Mouse (Mus musculus): ENCODE data around the gene Sec22b. TPM values are rescaled to one million over a fixed set of nuclear protein-coding genes. Genes with fewer than 3 reads are reported as not detected.
A peak's percentile ranks its signal among the peaks of the same experiment; 100 is the strongest.

Sec22b gene
- 60.8 and 67.3 TPM in 2 replicates for polyA plus RNA-seq (2015; fragmentation: Nextera tagmentation; extraction: Ambion mirVana)

DNA sequence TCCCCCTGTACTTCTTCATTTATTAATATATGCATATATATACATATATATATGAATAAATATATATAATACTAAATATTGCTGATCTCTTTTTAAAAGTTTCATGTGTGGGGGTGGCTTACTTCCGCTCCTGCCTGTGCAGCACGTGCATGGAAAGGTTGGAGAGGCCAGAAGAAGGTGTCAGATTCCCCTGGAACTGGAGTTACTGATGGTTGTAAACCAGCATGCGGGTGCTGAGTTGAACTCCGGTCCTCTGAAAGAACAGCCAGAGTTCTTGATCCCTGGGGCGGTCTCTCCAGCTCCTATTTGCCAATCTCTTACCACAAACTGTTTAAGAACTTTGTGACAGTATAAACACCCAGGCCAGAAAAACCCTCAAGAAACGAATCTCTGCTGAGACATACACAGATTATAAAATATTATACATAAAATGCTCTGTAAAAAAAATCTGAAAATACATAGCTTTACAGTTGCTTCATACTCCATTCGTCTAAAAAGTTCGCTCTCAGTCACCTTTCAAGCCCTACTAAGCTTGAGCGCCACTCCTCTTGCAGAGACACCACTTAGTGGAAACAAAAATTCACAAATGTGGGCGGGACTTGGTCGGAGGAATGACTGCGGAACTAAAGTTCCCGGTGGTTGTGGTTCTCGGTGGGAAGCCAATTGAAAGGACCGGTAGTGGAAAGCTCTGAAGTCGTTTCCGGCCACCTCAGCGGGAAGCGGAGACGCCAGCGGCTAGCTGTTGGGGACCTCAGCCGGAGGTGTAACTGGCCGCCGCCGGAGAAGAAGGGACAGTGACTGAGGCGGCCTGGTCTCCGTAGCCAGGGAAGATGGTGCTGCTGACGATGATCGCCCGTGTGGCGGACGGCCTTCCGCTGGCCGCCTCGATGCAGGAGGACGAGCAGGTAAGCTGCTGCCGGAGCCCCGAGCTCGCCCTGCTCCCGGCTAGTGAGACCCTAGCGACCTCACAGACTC lies at the start of gene Sec22b:
TSS of gene Sec22b (plus strand) at position 675 of the 975 bp plus-strand sequence.
- peak within 1 kb of the TSS; percentile 86 for H3K4me2 ChIP-seq
- H3K9ac ChIP-seq = peak within 1 kb of the TSS; percentile 93
- peak; percentile 74 for DNase-seq
- H3K36me3 ChIP-seq = no peaks in the 10 kb centered on the region
- H3K27me3 ChIP-seq = no peaks in the 10 kb centered on the region
- peaks cover 26% of the 10 kb centered on the region for H3K4me1 ChIP-seq (replicated peaks)
- H3K27ac ChIP-seq = peak within 1 kb of the TSS; percentile 61
- 5% methylated on average over 41 of the region's 41 CpGs for WGBS (ENCODE audit: insufficient replicate concordance)
- peak; percentile 88 for ATAC-seq (ENCODE audit: low read depth)
- peak within 1 kb of the TSS; percentile 90 for H3K4me3 ChIP-seq (replicated peaks)
- no peaks in the 10 kb centered on the region for H3K9me3 ChIP-seq (replicated peaks)

DNA sequence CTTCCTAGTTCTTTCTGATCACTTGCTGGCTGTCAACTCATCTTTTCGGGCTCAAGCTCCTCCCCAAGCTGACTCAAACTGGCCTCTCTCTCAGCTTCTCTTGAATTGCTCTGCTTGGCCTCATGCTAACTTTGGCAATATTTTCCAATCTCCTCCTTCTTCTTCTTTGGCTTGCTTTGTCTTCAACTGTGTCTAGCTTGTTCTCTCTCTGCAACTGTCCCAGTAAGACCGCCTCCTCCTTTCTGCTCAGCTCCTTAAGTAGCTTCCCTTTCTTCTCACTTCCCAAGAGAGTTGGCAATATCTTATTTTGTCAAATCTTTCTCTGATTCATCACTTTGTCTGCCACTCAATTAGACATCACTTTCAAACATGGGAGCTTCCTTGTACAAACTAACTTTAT lies 49.2 kb upstream of the Sec22b start:
- Histone ChIP-seq H3K36me3 (no peaks in the 10 kb centered on the region), H3K4me3 (replicated peaks) (no peak overlapping the region), H3K9me3 (replicated peaks) (no peaks in the 10 kb centered on the region), H3K4me2 (no peak overlapping the region), H3K9ac (no peak overlapping the region), H3K27me3 (no peaks in the 10 kb centered on the region), H3K4me1 (replicated peaks) (no peaks in the 10 kb centered on the region), H3K27ac (no peak overlapping the region)
- 68% methylated on average over 2 of the region's 2 CpGs for WGBS (ENCODE audit: insufficient replicate concordance)
- ATAC-seq (ENCODE audit: low read depth) = no peak
- no peak for DNase-seq

DNA sequence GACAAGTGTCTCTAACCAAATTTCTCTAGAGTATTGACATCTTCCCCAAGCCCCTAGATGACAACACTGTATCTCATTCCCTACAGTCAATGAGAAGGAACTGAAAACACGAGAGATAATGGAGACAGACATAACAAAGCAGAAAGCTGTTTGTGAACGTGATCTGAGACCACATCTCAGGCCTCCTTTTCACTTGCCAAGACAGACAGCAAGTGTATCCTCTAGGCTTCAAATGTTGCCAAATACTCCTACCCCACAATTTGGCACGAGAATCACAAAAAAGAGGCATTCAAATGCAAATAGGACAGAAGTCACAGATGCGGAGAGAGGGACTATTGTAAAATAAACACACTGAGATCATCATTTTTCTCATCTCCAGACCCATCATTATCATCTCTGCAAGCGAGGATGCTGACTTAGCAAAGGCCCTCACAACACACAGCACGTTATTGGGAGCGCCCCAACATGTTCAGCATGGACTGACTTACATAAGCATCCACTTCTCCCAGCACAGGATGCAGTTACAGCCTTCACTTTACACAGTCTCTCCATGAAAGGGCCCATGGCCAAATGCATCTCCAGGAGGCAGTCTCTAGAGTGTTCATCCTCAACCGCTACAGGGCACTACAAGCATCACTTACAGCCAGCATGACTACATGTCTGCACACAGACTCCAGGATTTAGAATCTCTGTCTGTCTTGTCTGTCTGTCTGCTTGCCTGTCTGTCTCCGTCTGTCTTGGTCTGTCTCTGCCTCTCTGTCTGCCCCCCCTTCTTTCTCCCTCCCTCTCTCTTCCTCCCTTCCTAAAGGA lies 46.2 kb upstream of the Sec22b start:
- Histone ChIP-seq H3K36me3 (no peaks in the 10 kb centered on the region), H3K4me2 (no peak overlapping the region), H3K27me3 (no peaks in the 10 kb centered on the region), H3K9me3 (replicated peaks) (no peaks in the 10 kb centered on the region), H3K4me1 (replicated peaks) (no peaks in the 10 kb centered on the region), H3K27ac (no peak overlapping the region), H3K9ac (no peak overlapping the region), H3K4me3 (replicated peaks) (no peak overlapping the region)
- DNase-seq (no peak), ATAC-seq (ENCODE audit: low read depth) (no peak)
- WGBS (ENCODE audit: insufficient replicate concordance) = 60% methylated on average over 9 of the region's 9 CpGs

DNA sequence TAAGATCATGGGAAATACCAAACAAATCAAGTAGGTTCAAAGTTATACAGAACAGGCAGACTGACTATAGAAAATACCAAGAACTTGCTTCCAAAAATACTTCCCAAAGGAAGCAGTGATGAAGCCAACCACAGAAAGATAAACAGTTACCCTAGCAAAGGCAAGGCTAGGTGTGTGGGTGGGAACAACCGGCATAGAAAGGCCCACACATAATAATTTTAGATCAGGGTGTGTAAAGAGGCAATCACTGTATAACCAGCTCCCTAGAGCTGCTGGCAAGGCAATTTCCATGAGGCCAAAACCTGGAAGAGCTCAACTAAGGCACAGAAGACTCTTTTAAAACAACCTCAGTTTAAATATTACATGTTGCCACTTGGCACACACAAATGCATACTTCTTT lies 41.6 kb upstream of the Sec22b start:
- no peak for DNase-seq
- Histone ChIP-seq H3K9ac (no peak overlapping the region), H3K4me3 (replicated peaks) (no peak overlapping the region), H3K9me3 (replicated peaks) (no peaks in the 10 kb centered on the region), H3K4me2 (no peak overlapping the region), H3K27ac (no peak overlapping the region), H3K36me3 (no peaks in the 10 kb centered on the region), H3K4me1 (replicated peaks) (no peaks in the 10 kb centered on the region), H3K27me3 (no peaks in the 10 kb centered on the region)
- 51% methylated on average over 1 of the region's 1 CpGs for WGBS (ENCODE audit: insufficient replicate concordance)
- no peak for ATAC-seq (ENCODE audit: low read depth)

DNA sequence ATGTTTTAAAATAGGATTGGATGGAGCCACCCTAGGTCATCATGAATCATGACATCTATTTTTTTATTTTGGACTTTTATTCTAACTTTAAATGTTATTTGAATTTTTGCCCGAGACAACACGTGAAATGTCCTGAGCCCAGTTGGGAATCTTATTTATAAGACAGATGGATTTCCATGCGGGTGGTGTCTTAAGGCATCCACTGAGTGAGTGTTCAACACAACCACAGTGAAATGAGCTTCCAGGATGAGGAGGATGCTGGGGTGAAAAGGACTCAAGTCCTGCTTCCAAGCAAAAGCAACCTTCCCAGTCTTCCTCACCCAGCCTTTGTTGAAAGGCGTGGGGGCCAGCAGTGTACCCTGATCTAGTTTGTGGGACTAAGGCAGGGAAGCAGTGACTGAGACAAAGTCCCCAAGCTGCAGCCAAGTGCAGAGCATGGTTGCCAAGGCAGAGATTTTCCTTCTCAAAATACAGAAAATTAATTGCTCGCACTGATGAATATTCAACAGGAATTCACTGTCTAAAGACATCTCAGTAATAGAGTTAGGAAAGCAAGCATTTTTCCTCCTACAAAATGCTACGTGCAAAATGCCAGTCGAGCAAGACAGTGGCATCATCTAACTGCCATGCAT lies 40.1 kb upstream of the Sec22b start:
- ATAC-seq (ENCODE audit: low read depth) (no peak), DNase-seq (no peak)
- H3K4me2 ChIP-seq = no peak overlapping the region
- WGBS (ENCODE audit: insufficient replicate concordance) = 66% methylated on average over 7 of the region's 7 CpGs
- no peaks in the 10 kb centered on the region for H3K36me3 ChIP-seq
- no peak overlapping the region for H3K9ac ChIP-seq
- H3K27ac ChIP-seq = no peak overlapping the region
- H3K4me1 ChIP-seq (replicated peaks) = no peaks in the 10 kb centered on the region
- 0 out of 2 replicates have a peak, but pooled peaks cover under 1% of the 10 kb centered on the region for H3K27me3 ChIP-seq
- H3K4me3 ChIP-seq (replicated peaks) = no peak overlapping the region
- H3K9me3 ChIP-seq (replicated peaks) = no peaks in the 10 kb centered on the region

DNA sequence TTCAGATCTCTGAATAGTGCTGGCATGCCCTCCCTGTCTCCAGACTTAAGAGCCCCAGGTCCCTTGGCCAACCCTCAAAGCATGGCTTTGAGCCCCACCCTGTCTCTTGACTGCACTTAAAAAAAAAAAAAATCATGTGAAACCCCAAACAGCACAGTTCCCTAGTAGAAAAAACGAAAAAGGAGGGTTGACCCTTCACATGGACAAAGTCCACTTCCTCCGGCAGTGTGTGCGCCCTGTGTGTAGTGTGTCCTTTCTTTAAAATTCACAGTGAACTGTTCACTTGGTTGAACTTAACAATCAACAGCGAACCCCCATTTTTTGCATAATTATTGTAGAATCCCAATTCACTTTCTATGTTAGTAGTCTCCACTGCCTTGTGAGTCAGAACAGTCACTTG lies 34.3 kb upstream of the Sec22b start:
- Histone ChIP-seq H3K4me1 (replicated peaks) (peaks cover 7% of the 10 kb centered on the region; the same call in 1 of the 2 replicates), H3K4me3 (replicated peaks) (peak overlapping the region; percentile 59), H3K4me2 (peak overlapping the region; percentile 66), H3K9ac (0 out of 2 replicates have a peak overlapping the region, but pooled peaks have one; percentile 17), H3K27me3 (peaks cover 31% of the 10 kb centered on the region), H3K36me3 (no peaks in the 10 kb centered on the region), H3K9me3 (replicated peaks) (no peaks in the 10 kb centered on the region), H3K27ac (no peak overlapping the region)
- 57% methylated on average over 4 of the region's 4 CpGs for whole genome bisulfite sequencing (ENCODE audit: insufficient replicate concordance)
- ATAC-seq (ENCODE audit: low read depth) (no peak), DNase-seq (no peak)

DNA sequence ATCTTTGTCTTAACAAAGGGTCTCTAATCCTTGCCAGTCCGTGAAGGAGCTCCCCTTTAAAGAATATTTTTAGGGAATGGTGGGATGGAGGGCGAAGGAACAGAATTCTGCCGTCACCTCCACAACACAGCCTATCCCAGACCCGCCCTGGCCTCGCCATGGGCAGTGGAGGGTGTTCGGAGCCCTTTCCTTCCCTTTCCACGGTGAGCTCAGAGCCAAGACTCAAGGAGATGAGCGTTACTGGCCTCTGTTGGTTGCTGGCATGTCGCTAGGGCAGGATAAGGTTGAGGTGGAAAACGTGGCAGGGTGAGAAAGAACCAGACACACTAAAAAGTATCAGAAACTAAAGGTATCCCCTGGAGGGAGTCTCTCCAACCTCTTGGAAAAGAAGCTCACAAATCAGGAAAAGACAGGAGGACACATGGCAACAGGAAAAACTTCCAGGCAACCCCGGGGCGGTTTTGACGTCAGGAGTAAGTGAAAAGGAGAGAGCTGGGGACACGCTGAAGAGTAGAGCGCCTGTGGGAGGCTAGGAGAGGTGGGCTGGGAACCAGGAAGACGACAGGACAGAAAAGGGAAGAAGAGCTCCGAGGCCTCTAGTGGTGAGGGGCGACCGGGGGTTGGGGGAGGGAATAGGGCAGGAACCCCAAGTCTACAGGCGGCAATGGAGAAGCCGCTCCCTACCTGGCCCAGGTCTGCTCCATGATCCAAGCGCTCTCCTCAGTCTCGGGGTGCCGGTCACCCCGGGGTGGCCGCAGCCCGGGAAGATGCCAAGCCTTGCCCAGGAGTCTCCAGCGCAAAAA lies 33.6 kb upstream of the Sec22b start:
- H3K36me3 ChIP-seq = no peaks in the 10 kb centered on the region
- H3K27me3 ChIP-seq = peaks cover 31% of the 10 kb centered on the region
- peak overlapping the region; percentile 42 for H3K9ac ChIP-seq
- no peaks in the 10 kb centered on the region for H3K9me3 ChIP-seq (replicated peaks)
- peak overlapping the region; percentile 66 for H3K4me2 ChIP-seq
- ATAC-seq (ENCODE audit: low read depth) (0 out of 2 replicates have a peak, but pooled peaks have one; percentile 32), DNase-seq (no peak)
- 5% methylated on average over 28 of the region's 28 CpGs for WGBS (ENCODE audit: insufficient replicate concordance)
- H3K4me3 ChIP-seq (replicated peaks) = peak overlapping the region; percentile 59
- no peak overlapping the region for H3K27ac ChIP-seq
- peaks cover 7% of the 10 kb centered on the region; the same call in 1 of the 2 replicates for H3K4me1 ChIP-seq (replicated peaks)

DNA sequence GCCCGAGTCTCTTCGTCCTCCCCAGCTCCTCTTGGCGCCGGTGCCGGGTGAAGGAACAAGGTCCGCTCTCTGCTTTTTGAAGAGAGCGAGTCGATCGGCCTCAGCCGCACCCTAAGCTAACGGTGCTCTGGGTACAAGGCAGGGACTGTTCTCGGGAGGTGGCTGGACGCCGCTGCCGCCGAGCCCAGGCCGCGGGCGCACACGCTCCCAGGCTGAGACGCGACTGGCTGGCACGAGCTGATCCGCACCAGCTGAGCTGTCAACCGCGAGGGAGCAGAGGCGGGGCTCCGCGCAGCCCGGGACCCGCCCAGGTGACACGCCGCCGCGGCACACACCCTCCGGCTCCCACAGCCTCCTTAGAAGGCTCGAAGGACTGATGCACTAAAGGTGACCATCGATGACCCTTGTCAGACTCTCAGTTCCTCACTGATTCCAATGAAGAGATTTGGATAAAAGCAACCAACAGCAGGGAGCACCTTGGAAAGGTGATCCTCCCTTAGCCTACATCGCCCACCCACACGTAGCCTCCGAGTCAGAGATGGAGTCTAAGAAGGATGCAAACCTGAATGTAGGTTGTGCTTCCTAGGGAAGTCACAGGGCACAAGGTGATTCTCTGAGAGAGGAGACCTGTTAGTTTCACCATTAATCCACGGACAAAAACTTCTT lies 32.8 kb upstream of the Sec22b start:
- Histone ChIP-seq H3K9me3 (replicated peaks) (no peaks in the 10 kb centered on the region), H3K36me3 (no peaks in the 10 kb centered on the region), H3K9ac (peak overlapping the region; percentile 42), H3K4me2 (peak overlapping the region; percentile 66), H3K4me3 (replicated peaks) (peak overlapping the region; percentile 59), H3K4me1 (replicated peaks) (peaks cover 7% of the 10 kb centered on the region; the same call in 1 of the 2 replicates), H3K27me3 (peaks cover 31% of the 10 kb centered on the region), H3K27ac (no peak overlapping the region)
- 3% methylated on average over 42 of the region's 42 CpGs for WGBS (ENCODE audit: insufficient replicate concordance)
- ATAC-seq (ENCODE audit: low read depth) (peak; percentile 82), DNase-seq (peak; percentile 31)

DNA sequence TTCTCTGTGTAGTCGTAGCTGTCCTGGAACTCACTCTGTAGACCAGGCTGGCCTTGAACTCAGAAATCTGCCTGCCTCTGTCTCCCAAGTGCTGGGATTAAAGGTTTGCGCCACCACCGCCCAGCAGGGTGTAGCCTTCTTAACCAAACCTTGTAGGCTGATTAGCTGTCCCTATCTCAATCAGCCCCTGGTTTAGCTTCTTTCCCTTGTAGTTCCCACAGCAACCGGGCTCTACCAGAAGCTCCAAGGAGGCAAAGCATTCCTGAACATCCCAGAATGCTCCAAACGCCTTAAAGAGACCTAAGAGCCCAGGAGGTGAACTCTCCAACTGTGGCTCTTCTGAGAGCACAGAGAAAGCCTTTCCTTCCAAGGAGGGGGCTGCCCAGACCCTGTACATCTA lies 32.3 kb upstream of the Sec22b start:
- ATAC-seq (ENCODE audit: low read depth) (no peak), DNase-seq (no peak)
- peaks cover 31% of the 10 kb centered on the region for H3K27me3 ChIP-seq

DNA sequence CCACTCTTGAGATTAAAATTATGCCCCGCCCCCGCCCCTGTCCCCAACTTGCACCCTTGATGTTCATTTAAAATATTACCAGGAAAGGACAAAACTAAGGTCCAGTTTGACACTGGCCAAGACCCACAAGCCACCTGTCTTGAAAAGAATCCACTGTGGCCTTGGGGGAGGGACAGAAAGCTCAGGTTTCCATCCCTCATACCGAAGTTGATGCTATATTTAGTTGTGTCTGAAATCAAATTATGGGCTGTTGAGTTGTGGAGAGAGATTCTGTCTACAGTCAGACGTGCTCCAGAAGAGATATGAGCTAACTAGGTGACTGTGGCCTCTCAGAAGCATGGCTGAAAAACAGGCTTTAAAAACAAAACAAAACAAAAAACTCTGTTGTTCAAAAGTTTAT lies 31.3 kb upstream of the Sec22b start:
- Histone ChIP-seq H3K4me2 (no peak overlapping the region), H3K27ac (no peak overlapping the region), H3K4me1 (replicated peaks) (peaks cover 7% of the 10 kb centered on the region; the same call in 1 of the 2 replicates), H3K4me3 (replicated peaks) (no peak overlapping the region), H3K36me3 (no peaks in the 10 kb centered on the region), H3K9ac (no peak overlapping the region), H3K27me3 (peaks cover 31% of the 10 kb centered on the region), H3K9me3 (replicated peaks) (no peaks in the 10 kb centered on the region)
- DNase-seq (no peak), ATAC-seq (ENCODE audit: low read depth) (no peak)
- whole genome bisulfite sequencing (ENCODE audit: insufficient replicate concordance) = 47% methylated on average over 4 of the region's 4 CpGs

More for the DNA sequence above, 32.3 kb upstream of the Sec22b start:
- H3K9ac ChIP-seq = no peak overlapping the region
- no peak overlapping the region for H3K4me3 ChIP-seq (replicated peaks)
- H3K27ac ChIP-seq = no peak overlapping the region
- no peak overlapping the region for H3K4me2 ChIP-seq
- 41% methylated on average over 5 of the region's 5 CpGs for WGBS (ENCODE audit: insufficient replicate concordance)
- H3K36me3 ChIP-seq = no peaks in the 10 kb centered on the region
- H3K9me3 ChIP-seq (replicated peaks) = no peaks in the 10 kb centered on the region
- H3K4me1 ChIP-seq (replicated peaks) = peaks cover 7% of the 10 kb centered on the region; the same call in 1 of the 2 replicates

Data from liver, embryonic 13.5 days (tissue).